Mouse (Mus musculus): ENCODE measurements around the gene Mesp1. TPM values are rescaled to one million over a fixed set of nuclear protein-coding genes. Genes with fewer than 3 reads are reported as not detected.

Mesp1 gene
- polyA plus RNA-seq, 1 experiment from 2014 or later, result not detected

- no peak overlapping the region for H3K4me3 ChIP-seq (ENCODE audit: control insufficient read depth in 1 of 2, insufficient read depth in 1 of 2, low read depth in 1 of 2, low read length in 2 of 2)
- no peak overlapping the region for H3K4me2 ChIP-seq (ENCODE audit: low read length)
- no peak overlapping the region for H3K27ac ChIP-seq (replicated peaks in 1 of 2; ENCODE audit: control insufficient read depth in 1 of 2, insufficient read depth in 1 of 2, low read depth in 2 of 2, low read length in 2 of 2)
- H3K9ac ChIP-seq (ENCODE audit: low read length), result no peak overlapping the region
- H3K36me3 ChIP-seq (ENCODE audit: control insufficient read depth, insufficient read depth, low read length), result no peaks in the 10 kb centered on the region
- H3K4me1 ChIP-seq (ENCODE audit: control insufficient read depth in 2 of 2, insufficient read depth in 2 of 2, low read length in 2 of 2), result no peaks in the 10 kb centered on the region
- H3K9me3 ChIP-seq (ENCODE audit: control insufficient read depth, low read length), result no peaks in the 10 kb centered on the region
- no peaks in the 10 kb centered on the region for H3K27me3 ChIP-seq (ENCODE audit: control insufficient read depth, insufficient read depth, low read length)
- WGBS, result 42% methylated on average over 2 of the region's 2 CpGs
- no peak for ATAC-seq (ENCODE audit: insufficient number of reproducible peaks, insufficient read depth, low FRiP score, low read depth)
Measured at GRCm38 (mm10) chr7:79756334-79756733, 37.3 kb downstream of the Mesp1 start.

DNA sequence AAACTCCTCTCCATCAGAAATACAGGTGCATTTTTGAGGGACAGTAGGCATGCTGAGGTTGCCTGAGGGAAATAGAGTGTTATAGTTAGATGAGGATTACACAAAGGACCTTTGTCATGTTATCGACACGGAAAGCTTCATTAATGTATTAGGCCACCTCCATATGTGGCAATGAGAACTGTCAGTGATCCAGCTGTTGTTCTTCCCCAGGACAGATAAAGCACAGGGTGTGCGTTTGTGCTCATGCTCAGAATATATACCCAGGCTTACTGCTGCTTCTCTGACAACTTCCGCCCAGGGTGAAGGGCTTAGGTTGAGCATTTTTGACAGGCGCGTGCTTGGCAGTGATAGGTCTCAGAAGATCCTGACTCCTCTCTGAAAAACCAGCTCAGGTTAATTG lies 44.1 kb downstream of the Mesp1 start:
- no peak for ATAC-seq (ENCODE audit: insufficient number of reproducible peaks, insufficient read depth, low FRiP score, low read depth)
- 73% methylated on average over 6 of the region's 6 CpGs for WGBS
- H3K36me3 ChIP-seq (ENCODE audit: control insufficient read depth, insufficient read depth, low read length), result no peaks in the 10 kb centered on the region
- H3K4me2 ChIP-seq (ENCODE audit: low read length), result no peak overlapping the region
- H3K4me1 ChIP-seq (ENCODE audit: control insufficient read depth in 2 of 2, insufficient read depth in 2 of 2, low read length in 2 of 2), result no peaks in the 10 kb centered on the region
- H3K4me3 ChIP-seq (ENCODE audit: control insufficient read depth in 1 of 2, insufficient read depth in 1 of 2, low read depth in 1 of 2, low read length in 2 of 2), result no peak overlapping the region
- no peaks in the 10 kb centered on the region for H3K27me3 ChIP-seq (ENCODE audit: control insufficient read depth, insufficient read depth, low read length)
- H3K9me3 ChIP-seq (ENCODE audit: control insufficient read depth, low read length), result no peaks in the 10 kb centered on the region
- no peak overlapping the region for H3K9ac ChIP-seq (ENCODE audit: low read length)
- no peak overlapping the region for H3K27ac ChIP-seq (replicated peaks in 1 of 2; ENCODE audit: control insufficient read depth in 1 of 2, insufficient read depth in 1 of 2, low read depth in 2 of 2, low read length in 2 of 2)

DNA sequence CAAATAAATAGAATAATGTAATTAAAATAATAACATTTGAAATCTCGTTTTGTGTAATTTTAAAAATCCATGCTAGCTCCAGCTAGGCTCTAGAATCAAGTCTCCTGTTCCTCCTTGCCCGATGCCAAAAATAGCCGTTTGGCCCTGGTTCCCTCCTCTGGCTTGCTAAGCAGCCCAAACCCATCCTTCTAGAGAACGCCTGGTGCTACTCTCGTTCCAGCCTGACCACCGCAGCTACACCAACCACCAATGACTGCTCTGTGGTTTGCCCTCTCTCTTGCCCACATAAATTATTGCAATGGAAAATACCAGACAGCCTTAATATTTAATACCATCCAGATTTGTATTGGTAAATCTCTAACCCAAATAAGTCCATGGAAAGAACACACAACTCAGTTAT lies 45.9 kb downstream of the Mesp1 start:
- 63% methylated on average over 6 of the region's 6 CpGs for WGBS
- H3K4me2 ChIP-seq (ENCODE audit: low read length), result no peak overlapping the region
- no peak overlapping the region for H3K4me3 ChIP-seq (ENCODE audit: control insufficient read depth in 1 of 2, insufficient read depth in 1 of 2, low read depth in 1 of 2, low read length in 2 of 2)
- no peak overlapping the region for H3K27ac ChIP-seq (replicated peaks in 1 of 2; ENCODE audit: control insufficient read depth in 1 of 2, insufficient read depth in 1 of 2, low read depth in 2 of 2, low read length in 2 of 2)
- no peaks in the 10 kb centered on the region for H3K36me3 ChIP-seq (ENCODE audit: control insufficient read depth, insufficient read depth, low read length)
- H3K9ac ChIP-seq (ENCODE audit: low read length), result no peak overlapping the region
- H3K27me3 ChIP-seq (ENCODE audit: control insufficient read depth, insufficient read depth, low read length), result no peaks in the 10 kb centered on the region
- ATAC-seq (ENCODE audit: insufficient number of reproducible peaks, insufficient read depth, low FRiP score, low read depth), result no peak
- H3K4me1 ChIP-seq (ENCODE audit: control insufficient read depth in 2 of 2, insufficient read depth in 2 of 2, low read length in 2 of 2), result peaks cover 0 to 3% of the 10 kb centered on the region in 2 experiments; a peak in 2 of 4 replicates
- H3K9me3 ChIP-seq (ENCODE audit: control insufficient read depth, low read length), result no peaks in the 10 kb centered on the region

DNA sequence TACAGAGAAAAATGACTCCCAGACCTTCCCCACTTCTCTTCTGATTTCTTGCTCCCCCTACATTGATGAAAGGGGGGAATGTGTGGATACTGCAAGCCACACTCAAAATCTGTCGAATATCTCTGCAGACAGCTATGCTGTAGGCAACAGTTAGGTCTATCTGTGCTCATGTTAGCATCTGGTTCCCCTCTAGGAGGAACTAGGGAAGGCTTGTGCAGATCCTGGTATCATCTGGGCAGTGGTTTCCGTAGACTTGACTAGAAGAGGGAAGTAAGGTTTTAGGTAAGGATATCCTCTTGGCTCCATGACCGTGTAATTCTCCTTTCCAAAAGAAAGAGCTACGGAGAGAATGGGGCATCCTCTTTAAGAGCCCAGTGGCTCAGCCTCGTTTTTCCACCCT lies 49.0 kb downstream of the Mesp1 start:
- H3K27ac ChIP-seq (replicated peaks in 1 of 2; ENCODE audit: control insufficient read depth in 1 of 2, insufficient read depth in 1 of 2, low read depth in 2 of 2, low read length in 2 of 2), result no peak overlapping the region
- no peaks in the 10 kb centered on the region for H3K9me3 ChIP-seq (ENCODE audit: control insufficient read depth, low read length)
- 73% methylated on average over 5 of the region's 5 CpGs for whole genome bisulfite sequencing
- H3K9ac ChIP-seq (ENCODE audit: low read length), result no peak overlapping the region
- no peak overlapping the region for H3K4me2 ChIP-seq (ENCODE audit: low read length)
- H3K27me3 ChIP-seq (ENCODE audit: control insufficient read depth, insufficient read depth, low read length), result no peaks in the 10 kb centered on the region
- peaks cover 0 to 3% of the 10 kb centered on the region in 2 experiments; a peak in 2 of 4 replicates for H3K4me1 ChIP-seq (ENCODE audit: control insufficient read depth in 2 of 2, insufficient read depth in 2 of 2, low read length in 2 of 2)
- ATAC-seq (ENCODE audit: insufficient number of reproducible peaks, insufficient read depth, low FRiP score, low read depth), result no peak
- H3K4me3 ChIP-seq (ENCODE audit: control insufficient read depth in 1 of 2, insufficient read depth in 1 of 2, low read depth in 1 of 2, low read length in 2 of 2), result no peak overlapping the region
- no peaks in the 10 kb centered on the region for H3K36me3 ChIP-seq (ENCODE audit: control insufficient read depth, insufficient read depth, low read length)

DNA sequence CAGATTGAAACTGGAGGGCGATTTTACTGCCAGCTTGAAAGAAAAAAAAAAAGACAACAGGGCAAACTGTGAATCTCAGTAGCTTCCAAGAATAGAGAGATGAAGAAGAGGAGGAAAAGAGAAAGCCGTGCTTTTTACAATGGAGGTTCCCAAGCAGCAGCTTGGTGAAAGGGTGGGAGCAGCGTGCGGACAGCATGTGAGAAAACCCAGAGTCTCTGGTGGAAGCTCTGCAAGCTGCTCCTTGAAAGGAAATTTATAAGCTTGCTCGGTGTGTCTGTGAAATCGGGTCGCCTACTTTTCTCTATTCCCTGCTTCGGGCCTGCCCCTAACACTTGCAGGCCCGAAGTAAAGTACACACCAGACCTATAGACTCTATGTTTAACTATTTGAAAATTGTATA lies 49.5 kb downstream of the Mesp1 start:
- WGBS, result 89% methylated on average over 9 of the region's 9 CpGs
- Histone ChIP-seq H3K27me3 (ENCODE audit: control insufficient read depth, insufficient read depth, low read length) (no peaks in the 10 kb centered on the region), H3K27ac (replicated peaks in 1 of 2; ENCODE audit: control insufficient read depth in 1 of 2, insufficient read depth in 1 of 2, low read depth in 2 of 2, low read length in 2 of 2) (no peak overlapping the region)

GRCm38 (mm10) chr7:79742659-79743536 lies 50.7 kb downstream of the Mesp1 start, which contains the start of the genes Pex11a and Wdr93:
TSS of gene Pex11a (minus strand) at chr7:79743131.
TSS of gene Wdr93 (plus strand) at chr7:79743163.
- H3K9ac ChIP-seq (ENCODE audit: low read length), result peak within 1 kb of the TSS; percentile 82
- H3K36me3 ChIP-seq (ENCODE audit: control insufficient read depth, insufficient read depth, low read length), result no peaks in the 10 kb centered on the region
- peak within 1 kb of the TSS; percentile 94 for H3K4me2 ChIP-seq (ENCODE audit: low read length)
- 3% methylated on average over 46 of the region's 46 CpGs for WGBS
- H3K27ac ChIP-seq (replicated peaks in 1 of 2; ENCODE audit: control insufficient read depth in 1 of 2, insufficient read depth in 1 of 2, low read depth in 2 of 2, low read length in 2 of 2), result 0 out of 4 replicates have a peak within 1 kb of the TSS, but pooled peaks of 1 of the 2 experiments have one; percentile 24
- no peaks in the 10 kb centered on the region for H3K27me3 ChIP-seq (ENCODE audit: control insufficient read depth, insufficient read depth, low read length)
- ATAC-seq (ENCODE audit: insufficient number of reproducible peaks, insufficient read depth, low FRiP score, low read depth), result peak; percentile 85
- H3K4me1 ChIP-seq (ENCODE audit: control insufficient read depth in 2 of 2, insufficient read depth in 2 of 2, low read length in 2 of 2), result peaks cover 0 to 3% of the 10 kb centered on the region in 2 experiments; a peak in 2 of 4 replicates
- peak within 1 kb of the TSS; percentile 73 for H3K4me3 ChIP-seq (ENCODE audit: control insufficient read depth in 1 of 2, insufficient read depth in 1 of 2, low read depth in 1 of 2, low read length in 2 of 2)
- H3K9me3 ChIP-seq (ENCODE audit: control insufficient read depth, low read length), result no peaks in the 10 kb centered on the region

More for the DNA sequence above, 49.5 kb downstream of the Mesp1 start:
- Histone ChIP-seq H3K9ac (ENCODE audit: low read length) (no peak overlapping the region), H3K4me2 (ENCODE audit: low read length) (no peak overlapping the region), H3K4me3 (ENCODE audit: control insufficient read depth in 1 of 2, insufficient read depth in 1 of 2, low read depth in 1 of 2, low read length in 2 of 2) (no peak overlapping the region), H3K9me3 (ENCODE audit: control insufficient read depth, low read length) (no peaks in the 10 kb centered on the region), H3K4me1 (ENCODE audit: control insufficient read depth in 2 of 2, insufficient read depth in 2 of 2, low read length in 2 of 2) (peaks cover 0 to 3% of the 10 kb centered on the region in 2 experiments; a peak in 2 of 4 replicates), H3K36me3 (ENCODE audit: control insufficient read depth, insufficient read depth, low read length) (no peaks in the 10 kb centered on the region)
- no peak for ATAC-seq (ENCODE audit: insufficient number of reproducible peaks, insufficient read depth, low FRiP score, low read depth)

- peaks cover 0 to 3% of the 10 kb centered on the region in 2 experiments; a peak in 2 of 4 replicates for H3K4me1 ChIP-seq (ENCODE audit: control insufficient read depth in 2 of 2, insufficient read depth in 2 of 2, low read length in 2 of 2)
- no peak overlapping the region for H3K27ac ChIP-seq (replicated peaks in 1 of 2; ENCODE audit: control insufficient read depth in 1 of 2, insufficient read depth in 1 of 2, low read depth in 2 of 2, low read length in 2 of 2)
- H3K36me3 ChIP-seq (ENCODE audit: control insufficient read depth, insufficient read depth, low read length), result peaks cover 5% of the 10 kb centered on the region
- H3K9ac ChIP-seq (ENCODE audit: low read length), result peak overlapping the region; percentile 82
- no peak for ATAC-seq (ENCODE audit: insufficient number of reproducible peaks, insufficient read depth, low FRiP score, low read depth)
- 20% methylated on average over 11 of the region's 11 CpGs for WGBS
- H3K4me2 ChIP-seq (ENCODE audit: low read length), result peak overlapping the region; percentile 94
- H3K9me3 ChIP-seq (ENCODE audit: control insufficient read depth, low read length), result no peaks in the 10 kb centered on the region
- H3K27me3 ChIP-seq (ENCODE audit: control insufficient read depth, insufficient read depth, low read length), result no peaks in the 10 kb centered on the region
- H3K4me3 ChIP-seq (ENCODE audit: control insufficient read depth in 1 of 2, insufficient read depth in 1 of 2, low read depth in 1 of 2, low read length in 2 of 2), result peak overlapping the region; percentile 73
Measured at GRCm38 (mm10) chr7:79742277-79742658, 51.3 kb downstream of the Mesp1 start.

Measured in heart, embryonic 14.5 days (tissue).